Mouse (Mus musculus) urinary bladder, postnatal 36 days (tissue): ENCODE data around the gene Hoxd3.
A peak's percentile ranks its signal among the peaks of the same experiment; 100 is the strongest.

Experiments
- DNase-seq, 2 experiments: peaks; one replicate each; pipeline ENCODE4 v3.0.0; 2022; ENCODE audit warnings: low spot score in 2 of 2, mixed read lengths in 1 of 2

The Hoxd3 gene

GRCm38 (mm10) chr2:74679596-74679971, 32.1 kb upstream of the Hoxd3 start:
- DNase-seq = no peak

- no peak for DNase-seq
Measured at GRCm38 (mm10) chr2:74679980-74680379, 31.7 kb upstream of the Hoxd3 start.

GRCm38 (mm10) chr2:74680561-74681398, 30.9 kb upstream of the Hoxd3 start:
- DNase-seq = no peak

- no peak for DNase-seq
Measured at GRCm38 (mm10) chr2:74681594-74682531, 29.9 kb upstream of the Hoxd3 start.

- no peak for DNase-seq
Measured at GRCm38 (mm10) chr2:74682796-74683195, 28.9 kb upstream of the Hoxd3 start.

GRCm38 (mm10) chr2:74683471-74683951, 28.2 kb upstream of the Hoxd3 start:
- DNase-seq = no peak

GRCm38 (mm10) chr2:74684106-74684505, 27.6 kb upstream of the Hoxd3 start:
- no peak for DNase-seq

GRCm38 (mm10) chr2:74685059-74685603, 26.6 kb upstream of the Hoxd3 start:
- DNase-seq = no peak

GRCm38 (mm10) chr2:74686301-74686987, 25.3 kb upstream of the Hoxd3 start:
- DNase-seq = peak in 1 of 2 experiments; percentile 73

GRCm38 (mm10) chr2:74686988-74687697, 24.6 kb upstream of the Hoxd3 start:
- DNase-seq = no peak

GRCm38 (mm10) chr2:74687698-74688555, 23.8 kb upstream of the Hoxd3 start:
- no peak for DNase-seq

GRCm38 (mm10) chr2:74688795-74689573, 22.7 kb upstream of the Hoxd3 start:
- DNase-seq = no peak

GRCm38 (mm10) chr2:74689574-74690337, 22.0 kb upstream of the Hoxd3 start:
- no peak for DNase-seq

- DNase-seq = no peak
Measured at GRCm38 (mm10) chr2:74690338-74690716, 21.4 kb upstream of the Hoxd3 start.

- peak; percentile 72 to 85 for DNase-seq
Measured at GRCm38 (mm10) chr2:74691022-74691951, 20.4 kb upstream of the Hoxd3 start, which contains the start of gene Hoxd10. TSS of gene Hoxd10 (plus strand) at chr2:74691924.

- no peak for DNase-seq
Measured at GRCm38 (mm10) chr2:74691995-74692807, 19.5 kb upstream of the Hoxd3 start.
